Mouse (Mus musculus) liver, embryonic 14.5 days (tissue): ENCODE data around the gene Eefsec.

ENCODE experiments used
- CTCF ChIP-seq: IDR thresholded peaks from 2 replicates; pipeline ENCODE4 v1.5.1; 2016; ENCODE audit warnings: antibody characterized with exemption, low read depth, control low read depth
- EP300 ChIP-seq: IDR thresholded peaks from 2 replicates; pipeline ENCODE4 v1.6.1; 2016; ENCODE audit warnings: antibody characterized with exemption, low read depth

DNA sequence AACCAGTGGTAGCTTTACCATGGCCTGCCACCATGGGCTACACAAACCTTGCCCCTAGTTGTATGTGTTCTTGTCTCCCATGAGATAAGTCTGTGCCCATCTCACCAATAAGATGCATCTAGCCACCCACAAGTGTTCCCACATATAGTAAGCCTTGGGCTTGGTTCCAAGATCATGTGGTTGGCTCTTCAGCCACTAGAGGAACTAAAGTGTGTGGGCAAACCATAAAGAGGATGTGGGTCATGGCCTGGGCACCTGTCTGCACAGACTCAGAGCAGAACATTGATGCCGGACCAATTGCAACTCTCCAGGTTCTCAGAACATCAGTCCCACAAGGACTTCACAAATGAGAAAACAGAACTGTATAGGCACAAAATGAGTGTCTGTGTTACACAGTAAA lies 67.5 kb downstream of the Eefsec start:
- TF ChIP-seq CTCF, result no peak
- TF ChIP-seq EP300, result no peak
